Mouse (Mus musculus) mammary gland, adult 2 months (tissue): ENCODE results near the gene Prss42. TPM values are rescaled to one million over a fixed set of nuclear protein-coding genes. Genes with fewer than 3 reads are reported as not detected.

Experiments
- polyA plus RNA-seq: library from polyadenylated mRNA; depleted of rRNA; stranded (reverse); fragments of >200 nt; gene quantifications from 2 replicates; pipeline ENCODE4 v1.2.3, GENCODE M21; 2012; ENCODE audit warnings: low replicate concordance; rRNA removed

The Prss42 gene
- not detected in 2 replicates for polyA plus RNA-seq

GRCm38 (mm10) chr9:110797866-110798265, at the start of gene Prss42:
Gene Prss42 (plus strand): TSS chr9:110798166.

GRCm38 (mm10) chr9:110813789-110814188, 15.8 kb downstream of the Prss42 start, which contains the start of gene Prss44:
Gene Prss44 (plus strand): TSS chr9:110813994.

DNA sequence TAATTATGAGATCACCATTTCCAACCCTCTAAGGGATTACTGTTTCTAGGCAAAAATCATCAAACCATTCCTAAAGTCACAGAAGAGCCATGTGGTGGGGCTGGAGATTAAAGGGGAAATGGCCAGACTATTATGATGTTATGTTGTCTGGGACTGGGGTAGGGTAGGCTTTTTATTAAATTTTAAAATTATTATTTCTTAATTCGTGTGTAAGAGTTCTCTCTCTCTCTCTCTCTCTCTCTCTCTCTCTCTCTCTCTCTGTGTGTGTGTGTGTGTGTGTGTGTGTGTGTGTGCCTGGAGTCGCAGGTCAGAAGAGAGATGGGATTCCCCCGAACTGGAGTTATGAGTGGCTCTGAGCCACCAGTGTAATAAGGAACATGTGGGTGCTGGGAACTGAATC, 28.4 kb downstream of the Prss42 start, which contains the start of gene Prss43:
Gene Prss43, plus strand, starts transcription at position 301 of the 400 bp plus-strand sequence.

GRCm38 (mm10) chr9:110834411-110834810, 36.4 kb downstream of the Prss42 start, which contains the start of gene Prss45:
Gene Prss45 (plus strand): TSS chr9:110834588.

DNA sequence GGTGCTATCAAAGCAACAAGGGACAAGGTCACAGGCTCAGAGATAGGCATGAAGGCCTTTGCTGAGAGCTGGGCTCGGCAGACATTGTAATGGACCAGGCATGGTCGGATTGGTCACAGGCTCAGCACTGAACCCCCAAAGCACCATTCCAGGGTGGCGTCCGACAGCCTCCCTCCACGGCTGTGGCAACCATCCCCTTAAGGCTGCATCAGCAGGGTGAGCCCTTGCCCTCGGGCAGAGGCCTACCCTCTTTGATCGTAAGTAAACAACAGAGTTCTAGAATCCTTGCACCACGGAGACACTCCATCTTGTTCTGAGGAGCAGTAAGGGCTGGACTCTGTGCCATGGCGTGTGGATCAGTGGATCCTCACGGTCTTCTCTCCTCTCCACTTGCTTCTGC, 46.2 kb downstream of the Prss42 start, which contains the start of gene Prss46:
Gene Prss46, plus strand, starts transcription at position 301 of the 400 bp plus-strand sequence.

Other genes with a start within 250 kb of the Prss42 start
- gene Nradd, start 173.7 kb upstream of the Prss42 start, polyA plus RNA-seq = 11.2 and 11.4 TPM in 2 replicates
- gene Nbeal2, start 144.0 kb upstream of the Prss42 start, polyA plus RNA-seq = 43.4 and 66.9 TPM in 2 replicates
- gene Ccdc12, start 141.7 kb upstream of the Prss42 start, polyA plus RNA-seq = 70.4 and 96.1 TPM in 2 replicates
- 1.2 and 7.3 TPM in 2 replicates for gene Myl3, start 56.3 kb upstream of the Prss42 start, polyA plus RNA-seq
- 93.3 and 128 TPM in 2 replicates for gene Pth1r, start 51.0 kb upstream of the Prss42 start, polyA plus RNA-seq
- gene Prss44, start 15.8 kb downstream of the Prss42 start, polyA plus RNA-seq = not detected in 2 replicates
- gene Prss43, start 28.5 kb downstream of the Prss42 start, polyA plus RNA-seq = 0.04 TPM in 1 of 2 replicates, not detected in the other
- not detected in 2 replicates for gene Prss45, start 36.4 kb downstream of the Prss42 start, polyA plus RNA-seq
- gene Prss46, start 46.3 kb downstream of the Prss42 start, polyA plus RNA-seq = not detected in 2 replicates
- gene Prss50, start 59.8 kb downstream of the Prss42 start, polyA plus RNA-seq = 0.07 TPM in 1 of 2 replicates, not detected in the other
- gene Als2cl, start 81.7 kb downstream of the Prss42 start, polyA plus RNA-seq = 63.3 and 112 TPM in 2 replicates
- gene Tmie, start 81.9 kb downstream of the Prss42 start, polyA plus RNA-seq = 5.6 and 7.9 TPM in 2 replicates
- not detected in 2 replicates for gene Fam240a, start 118.7 kb downstream of the Prss42 start, polyA plus RNA-seq
- 0.11 and 0.17 TPM in 2 replicates for gene Tdgf1, start 148.0 kb downstream of the Prss42 start, polyA plus RNA-seq
- 4.2 TPM in 1 of 2 replicates, not detected in the other for gene Lrrc2, start 153.4 kb downstream of the Prss42 start, polyA plus RNA-seq
- gene Rtp3, start 192.4 kb downstream of the Prss42 start, polyA plus RNA-seq = 5.4 and 9.1 TPM in 2 replicates
- gene Ltf, start 221.1 kb downstream of the Prss42 start, polyA plus RNA-seq = 41.0 and 80.0 TPM in 2 replicates